Mouse (Mus musculus) brain, embryonic 14.5 days (tissue): Measurements from ENCODE around the gene Sh3gl1.

Experiments
- CTCF ChIP-seq: fragments of 200-500 bp; IDR thresholded peaks from 2 replicates; pipeline ENCODE4 v1.5.1; 2012; ENCODE audit warnings: inconsistent platforms, mild to moderate bottlenecking, moderate library complexity, borderline replicate concordance; ENCODE audit not compliant: insufficient read depth, insufficient read length; ENCODE audit errors: extremely low read depth
- POLR2A ChIP-seq: fragments of 200-500 bp; IDR thresholded peaks from 2 replicates; pipeline ENCODE4 v1.6.1; 2012; ENCODE audit warnings: mild to moderate bottlenecking, inconsistent platforms, borderline replicate concordance; ENCODE audit not compliant: poor library complexity, insufficient read depth, insufficient read length, severe bottlenecking; ENCODE audit errors: extremely low read depth

DNA sequence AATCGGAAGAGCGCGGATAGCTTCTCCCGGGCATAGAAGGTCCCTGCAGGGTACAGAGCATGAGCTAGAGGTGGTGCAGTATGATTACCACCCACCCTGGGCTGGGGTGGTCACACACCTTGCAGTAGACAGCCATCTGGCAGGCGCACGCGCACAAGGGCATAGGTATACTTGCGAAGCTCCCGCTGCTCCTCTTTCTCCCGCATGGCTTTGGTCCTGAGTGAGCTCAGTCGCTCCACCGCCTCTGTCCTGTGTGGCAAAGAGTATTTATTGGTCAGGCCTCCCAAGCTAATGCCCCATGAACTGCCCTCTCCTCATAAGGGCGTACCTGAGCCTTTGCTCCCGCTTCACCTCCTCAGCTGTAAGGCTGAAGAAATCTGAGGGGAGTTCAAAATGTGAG, 32.6 kb upstream of the Sh3gl1 start:
- TF ChIP-seq POLR2A = no peak
- TF ChIP-seq CTCF = no peak
